In the genomic region with DNA sequence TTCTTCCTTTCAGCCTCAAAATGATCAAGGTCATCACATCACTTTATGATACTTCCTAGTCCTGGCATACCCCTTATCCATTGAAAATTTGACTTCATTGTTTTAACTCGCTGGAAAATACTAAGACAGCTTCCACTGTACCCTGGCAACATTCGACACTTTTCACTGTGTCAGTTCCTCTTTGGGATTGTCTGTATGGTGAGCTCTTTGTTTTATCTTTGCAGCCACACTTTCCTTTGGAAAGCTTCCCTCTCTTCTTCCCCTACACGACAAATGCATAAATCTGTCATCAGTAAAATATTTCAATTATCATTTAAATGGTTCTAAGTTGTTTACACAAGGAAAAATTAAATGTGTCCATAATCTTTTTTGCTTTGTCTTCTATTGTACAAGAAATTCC, we compare ENCODE assay signal across 17 mouse cellular contexts.
DNase-seq lines count a peak whose midpoint lies in the region; ATAC-seq and TF ChIP-seq lines count a peak whose summit lies in the region.
"Had no signal": no experiment of that assay in that cellular context is flagged by ENCODE, and none has a peak within 500 bp of the region (broad histone marks: within the 10 kb centered on the region; RNA-seq: fewer than 3 reads in every experiment).

No protein-coding gene starts in this region.

- no peak for TF ChIP-seq POLR2A in bone marrow macrophage, adult 2 months (IDR thresholded peaks at IDR 0.05; ENCODE audit: borderline replicate concordance, low read depth, low read length)

- H3K9ac ChIP-seq in lung, embryonic 14.5 days: no peak overlapping the region
- H3K9ac ChIP-seq in forebrain, embryonic 11.5 days (ENCODE audit: low read length): no peak overlapping the region
- H3K9ac ChIP-seq: embryonic facial prominence, embryonic 13.5 days; heart, embryonic 12.5 days; hindbrain, embryonic 15.5 days had no signal

- no peaks in the 10 kb centered on the region for H3K9me3 ChIP-seq in lung, embryonic 14.5 days (ENCODE audit: low read depth, low read length)
- H3K9me3 ChIP-seq in forebrain, embryonic 11.5 days (ENCODE audit: control insufficient read depth, low read length): no peaks in the 10 kb centered on the region
- H3K9me3 ChIP-seq: embryonic facial prominence, embryonic 13.5 days; heart, embryonic 12.5 days; hindbrain, embryonic 15.5 days had no signal

- H3K27me3 ChIP-seq in lung, embryonic 14.5 days (ENCODE audit: insufficient read depth, low read length): no peaks in the 10 kb centered on the region
- no peaks in the 10 kb centered on the region for H3K27me3 ChIP-seq in forebrain, embryonic 11.5 days (ENCODE audit: control insufficient read depth, insufficient read depth, low read length)
- H3K27me3 ChIP-seq: embryonic facial prominence, embryonic 13.5 days; heart, embryonic 12.5 days; hindbrain, embryonic 15.5 days had no signal

- no peaks in the 10 kb centered on the region for H3K4me1 ChIP-seq in lung, embryonic 14.5 days (ENCODE audit: insufficient read depth)
- peaks cover 12% of the 10 kb centered on the region for H3K4me1 ChIP-seq in bone marrow macrophage, adult 2 months (ENCODE audit: control insufficient read depth, insufficient read depth, low read length)
- H3K4me1 ChIP-seq in forebrain, embryonic 11.5 days (replicated peaks; ENCODE audit: control insufficient read depth, insufficient read depth, low read length): no peaks in the 10 kb centered on the region
- H3K4me1 ChIP-seq: embryonic facial prominence, embryonic 13.5 days; hindbrain, embryonic 15.5 days had no signal

- H3K36me3 ChIP-seq in lung, embryonic 14.5 days (ENCODE audit: insufficient read depth): no peaks in the 10 kb centered on the region
- H3K36me3 ChIP-seq in macrophage (ENCODE audit: inconsistent target): no peaks in the 10 kb centered on the region
- H3K36me3 ChIP-seq in forebrain, embryonic 11.5 days (ENCODE audit: control insufficient read depth, insufficient read depth, low read length): no peaks in the 10 kb centered on the region
- H3K36me3 ChIP-seq: embryonic facial prominence, embryonic 13.5 days; heart, embryonic 12.5 days; hindbrain, embryonic 15.5 days had no signal

- H3K27ac ChIP-seq in lung, embryonic 14.5 days (ENCODE audit: low read depth): no peak overlapping the region
- H3K27ac ChIP-seq in bone marrow macrophage, adult 2 months (ENCODE audit: insufficient read depth, low read depth, low read length): peak overlapping the region; percentile 55
- peak overlapping the region; percentile 31 for H3K27ac ChIP-seq in macrophage
- H3K27ac ChIP-seq in forebrain, embryonic 11.5 days (ENCODE audit: low read depth, low read length): no peak overlapping the region
- H3K27ac ChIP-seq: embryonic facial prominence, embryonic 13.5 days; hindbrain, embryonic 15.5 days had no signal

- TF ChIP-seq CTCF in lung, embryonic 14.5 days (IDR thresholded peaks at IDR 0.05; ENCODE audit: low read depth): no peak
- no peak for TF ChIP-seq CTCF in bone marrow macrophage, adult 2 months (IDR thresholded peaks at IDR 0.05; ENCODE audit: low read depth, low read length)

- WGBS in lung, embryonic 14.5 days: 21% methylated on average over 3 of the region's 3 CpGs
- 0% methylated on average over 3 of the region's 3 CpGs for WGBS in macrophage (ENCODE audit: missing documents)
- 74% methylated on average over 3 of the region's 3 CpGs for WGBS in forebrain, embryonic 11.5 days

- H3K4me2 ChIP-seq in lung, embryonic 14.5 days: no peak overlapping the region
- H3K4me2 ChIP-seq in forebrain, embryonic 11.5 days (ENCODE audit: low read depth, low read length, severe bottlenecking): no peak overlapping the region
- H3K4me2 ChIP-seq: embryonic facial prominence, embryonic 13.5 days; heart, embryonic 12.5 days; hindbrain, embryonic 15.5 days had no signal

- DNase-seq in lung, embryonic 14.5 days: peak; percentile 75
- DNase-seq in lung, adult 18-20 months: no peak
- peak; percentile 50 for DNase-seq in 416B (ENCODE audit: low read depth)
- DNase-seq in forebrain, embryonic 11.5 days (ENCODE audit: low spot score): no peak
- DNase-seq in frontal cortex, postnatal 14 days (ENCODE audit: low spot score in 2 of 2): no peak
- no peak for DNase-seq in urinary bladder, postnatal 4 days (ENCODE audit: low spot score in 2 of 2)
- DNase-seq: adrenal gland, postnatal 10 days; cerebellum, adult 11-12 months; cerebellum, adult 9-10 months; cerebellum, postnatal 25 days; gastrocnemius, postnatal 14 days had no signal

- H3K79me2 ChIP-seq in macrophage (ENCODE audit: inconsistent target): no peaks in the 10 kb centered on the region

- no peak overlapping the region for H3K4me3 ChIP-seq in lung, embryonic 14.5 days (ENCODE audit: low read depth, low read length)
- H3K4me3 ChIP-seq in bone marrow macrophage, adult 2 months (ENCODE audit: insufficient read depth, low read length): 0 out of 2 replicates have a peak overlapping the region, but pooled peaks have one; percentile 17
- no peak overlapping the region for H3K4me3 ChIP-seq in macrophage (ENCODE audit: inconsistent target)
- H3K4me3 ChIP-seq in forebrain, embryonic 11.5 days (ENCODE audit: low read depth, low read length): no peak overlapping the region
- H3K4me3 ChIP-seq: embryonic facial prominence, embryonic 13.5 days; heart, embryonic 12.5 days; hindbrain, embryonic 15.5 days had no signal

- ATAC-seq in lung, embryonic 14.5 days (ENCODE audit: insufficient read depth): peak; percentile 71; the same call in 1 of the 2 replicates
- ATAC-seq in forebrain, embryonic 11.5 days (replicated peaks; ENCODE audit: low FRiP score): no peak
- ATAC-seq: forebrain, embryonic 14.5 days had no signal

Comparison
In these comparisons a context has a peak if more than half of its experiments do, and no peak if none do; other contexts are left out.
1. DNase-seq: peak in lung, embryonic 14.5 days (single experiment) and 416B (single experiment); none in lung, adult 18-20 months (0 of 2), forebrain, embryonic 11.5 days (single experiment), frontal cortex, postnatal 14 days (0 of 2) and urinary bladder, postnatal 4 days (0 of 2).
2. H3K27ac ChIP-seq: peak in bone marrow macrophage, adult 2 months (single experiment) and macrophage (single experiment); none in lung, embryonic 14.5 days (single experiment) and forebrain, embryonic 11.5 days (single experiment).